Mouse (Mus musculus): ENCODE data around the gene Zic5. TPM values are rescaled to one million over a fixed set of nuclear protein-coding genes. Genes with fewer than 3 reads are reported as not detected.
"Not testable (repeated sequence)": the region's sequence is repeated elsewhere in the genome, so short reads cannot be mapped to it uniquely, and the experiment has no call there.

Gene Zic5
- polyA plus RNA-seq, 1 experiment from 2014 or later = not detected

GRCm38 (mm10) chr14:122468971-122469755 lies 3.7 kb upstream of the Zic5 start:
- Histone ChIP-seq H3K4me2 (ENCODE audit: low read depth, low read length) (no peak overlapping the region), H3K9ac (ENCODE audit: low read length) (no peak overlapping the region), H3K4me1 (ENCODE audit: control insufficient read depth, insufficient read depth, low read length) (peaks cover 14% of the 10 kb centered on the region), H3K4me3 (ENCODE audit: low read length) (no peak overlapping the region), H3K27ac (ENCODE audit: low read length) (no peak overlapping the region), H3K27me3 (ENCODE audit: control insufficient read depth, insufficient read depth, low read length) (peaks cover 93% of the 10 kb centered on the region), H3K9me3 (replicated peaks; ENCODE audit: control insufficient read depth, low read length) (no peaks in the 10 kb centered on the region), H3K36me3 (ENCODE audit: control insufficient read depth, insufficient read depth) (no peaks in the 10 kb centered on the region)
- ATAC-seq (replicated peaks; ENCODE audit: extremely low read depth, insufficient read depth, low FRiP score) = no peak
- WGBS = 2% methylated on average over 28 of the region's 28 CpGs

GRCm38 (mm10) chr14:122467926-122468841 lies 2.7 kb upstream of the Zic5 start:
- Histone ChIP-seq H3K4me1 (ENCODE audit: control insufficient read depth, insufficient read depth, low read length) (peaks cover 18% of the 10 kb centered on the region), H3K36me3 (ENCODE audit: control insufficient read depth, insufficient read depth) (no peaks in the 10 kb centered on the region), H3K27ac (ENCODE audit: low read length) (no peak overlapping the region), H3K4me3 (ENCODE audit: low read length) (no peak overlapping the region), H3K27me3 (ENCODE audit: control insufficient read depth, insufficient read depth, low read length) (peaks cover 93% of the 10 kb centered on the region), H3K9me3 (replicated peaks; ENCODE audit: control insufficient read depth, low read length) (no peaks in the 10 kb centered on the region), H3K9ac (ENCODE audit: low read length) (no peak overlapping the region), H3K4me2 (ENCODE audit: low read depth, low read length) (no peak overlapping the region)
- 13% methylated on average over 23 of the region's 23 CpGs for WGBS
- ATAC-seq (replicated peaks; ENCODE audit: extremely low read depth, insufficient read depth, low FRiP score) = no peak

GRCm38 (mm10) chr14:122466756-122467362 lies 1.4 kb upstream of the Zic5 start:
- Histone ChIP-seq H3K4me2 (ENCODE audit: low read depth, low read length) (no peak overlapping the region), H3K4me1 (ENCODE audit: control insufficient read depth, insufficient read depth, low read length) (peaks cover 18% of the 10 kb centered on the region), H3K9ac (ENCODE audit: low read length) (no peak overlapping the region)

GRCm38 (mm10) chr14:122465931-122466490 lies 534 bp upstream of the Zic5 start:
- H3K36me3 ChIP-seq (ENCODE audit: control insufficient read depth, insufficient read depth) = no peaks in the 10 kb centered on the region
- H3K4me3 ChIP-seq (ENCODE audit: low read length) = peak overlapping the region; percentile 62
- peak overlapping the region; percentile 95; the same call in 1 of the 2 replicates for H3K4me2 ChIP-seq (ENCODE audit: low read depth, low read length)
- H3K27me3 ChIP-seq (ENCODE audit: control insufficient read depth, insufficient read depth, low read length) = peaks cover 93% of the 10 kb centered on the region
- WGBS = 27% methylated on average over 13 of the region's 13 CpGs
- no peak overlapping the region for H3K27ac ChIP-seq (ENCODE audit: low read length)
- no peak for ATAC-seq (replicated peaks; ENCODE audit: extremely low read depth, insufficient read depth, low FRiP score)
- no peaks in the 10 kb centered on the region for H3K9me3 ChIP-seq (replicated peaks; ENCODE audit: control insufficient read depth, low read length)
- H3K4me1 ChIP-seq (ENCODE audit: control insufficient read depth, insufficient read depth, low read length) = peaks cover 18% of the 10 kb centered on the region
- no peak overlapping the region for H3K9ac ChIP-seq (ENCODE audit: low read length)

More at GRCm38 (mm10) chr14:122466756-122467362, 1.4 kb upstream of the Zic5 start:
- ATAC-seq (replicated peaks; ENCODE audit: extremely low read depth, insufficient read depth, low FRiP score) = no peak
- Histone ChIP-seq H3K27me3 (ENCODE audit: control insufficient read depth, insufficient read depth, low read length) (peaks cover 94% of the 10 kb centered on the region), H3K4me3 (ENCODE audit: low read length) (no peak overlapping the region), H3K36me3 (ENCODE audit: control insufficient read depth, insufficient read depth) (no peaks in the 10 kb centered on the region), H3K27ac (ENCODE audit: low read length) (no peak overlapping the region), H3K9me3 (replicated peaks; ENCODE audit: control insufficient read depth, low read length) (no peaks in the 10 kb centered on the region)
- 65% methylated on average over 7 of the region's 7 CpGs for WGBS

GRCm38 (mm10) chr14:122464351-122464762 lies 1.1 kb downstream of the Zic5 start:
- peak overlapping the region; percentile 95 for H3K4me2 ChIP-seq (ENCODE audit: low read depth, low read length)
- 1% methylated on average over 46 of the region's 62 CpGs for WGBS
- H3K27me3 ChIP-seq (ENCODE audit: control insufficient read depth, insufficient read depth, low read length) = peaks cover 86% of the 10 kb centered on the region
- no peak overlapping the region for H3K27ac ChIP-seq (ENCODE audit: low read length)
- no peaks in the 10 kb centered on the region for H3K36me3 ChIP-seq (ENCODE audit: control insufficient read depth, insufficient read depth)
- peak overlapping the region; percentile 62 for H3K4me3 ChIP-seq (ENCODE audit: low read length)
- H3K4me1 ChIP-seq (ENCODE audit: control insufficient read depth, insufficient read depth, low read length) = peaks cover 18% of the 10 kb centered on the region
- ATAC-seq (replicated peaks; ENCODE audit: extremely low read depth, insufficient read depth, low FRiP score) = no peak; the same call in 1 of the 2 replicates
- no peaks in the 10 kb centered on the region for H3K9me3 ChIP-seq (replicated peaks; ENCODE audit: control insufficient read depth, low read length)
- peak overlapping the region; percentile 3; the same call in 1 of the 2 replicates for H3K9ac ChIP-seq (ENCODE audit: low read length)

GRCm38 (mm10) chr14:122463734-122464341 lies 1.6 kb downstream of the Zic5 start:
- H3K36me3 ChIP-seq (ENCODE audit: control insufficient read depth, insufficient read depth); H3K27ac ChIP-seq (ENCODE audit: low read length); H3K9me3 ChIP-seq (replicated peaks; ENCODE audit: control insufficient read depth, low read length); H3K9ac ChIP-seq (ENCODE audit: low read length): not testable (repeated sequence)
- peaks cover 81% of the 10 kb centered on the region for H3K27me3 ChIP-seq (ENCODE audit: control insufficient read depth, insufficient read depth, low read length)
- H3K4me1 ChIP-seq (ENCODE audit: control insufficient read depth, insufficient read depth, low read length) = peaks cover 18% of the 10 kb centered on the region
- H3K4me2 ChIP-seq (ENCODE audit: low read depth, low read length) = peak overlapping the region; percentile 95
- peak overlapping the region; percentile 62 for H3K4me3 ChIP-seq (ENCODE audit: low read length)
- under 1% methylated on average over 58 of the region's 58 CpGs for WGBS
- ATAC-seq (replicated peaks; ENCODE audit: extremely low read depth, insufficient read depth, low FRiP score) = peak; percentile 70

GRCm38 (mm10) chr14:122463080-122463691 lies 2.3 kb downstream of the Zic5 start:
- Histone ChIP-seq H3K9ac (ENCODE audit: low read length) (no peak overlapping the region), H3K4me1 (ENCODE audit: control insufficient read depth, insufficient read depth, low read length) (peaks cover 18% of the 10 kb centered on the region), H3K4me3 (ENCODE audit: low read length) (peak overlapping the region; percentile 62), H3K36me3 (ENCODE audit: control insufficient read depth, insufficient read depth) (no peaks in the 10 kb centered on the region), H3K27me3 (ENCODE audit: control insufficient read depth, insufficient read depth, low read length) (peaks cover 76% of the 10 kb centered on the region), H3K27ac (ENCODE audit: low read length) (no peak overlapping the region), H3K9me3 (replicated peaks; ENCODE audit: control insufficient read depth, low read length) (no peaks in the 10 kb centered on the region), H3K4me2 (ENCODE audit: low read depth, low read length) (peak overlapping the region; percentile 95)
- ATAC-seq (replicated peaks; ENCODE audit: extremely low read depth, insufficient read depth, low FRiP score) = no peak
- 2% methylated on average over 40 of the region's 40 CpGs for WGBS

GRCm38 (mm10) chr14:122462689-122463079 lies 2.8 kb downstream of the Zic5 start:
- Histone ChIP-seq H3K4me1 (ENCODE audit: control insufficient read depth, insufficient read depth, low read length) (peaks cover 18% of the 10 kb centered on the region), H3K4me2 (ENCODE audit: low read depth, low read length) (no peak overlapping the region), H3K4me3 (ENCODE audit: low read length) (no peak overlapping the region)

More at GRCm38 (mm10) chr14:122462689-122463079, 2.8 kb downstream of the Zic5 start:
- Histone ChIP-seq H3K27ac (ENCODE audit: low read length) (no peak overlapping the region), H3K9ac (ENCODE audit: low read length) (no peak overlapping the region), H3K9me3 (replicated peaks; ENCODE audit: control insufficient read depth, low read length) (no peaks in the 10 kb centered on the region), H3K36me3 (ENCODE audit: control insufficient read depth, insufficient read depth) (no peaks in the 10 kb centered on the region), H3K27me3 (ENCODE audit: control insufficient read depth, insufficient read depth, low read length) (peaks cover 71% of the 10 kb centered on the region)
- 32% methylated on average over 17 of the region's 17 CpGs for WGBS
- ATAC-seq (replicated peaks; ENCODE audit: extremely low read depth, insufficient read depth, low FRiP score) = no peak
